Mouse (Mus musculus) kidney, postnatal 0 days (tissue): ENCODE measurements at regions not wholly inside any gene's neighbourhood (a gene's known extent, or its start where the extent isn't known, plus 50 kb on each side); places are given as distances from the start of the nearest gene placed in this dataset.
"Not testable (repeated sequence)": the region's sequence is repeated elsewhere in the genome, so short reads cannot be mapped to it uniquely, and the experiment has no call there.

Source experiments
- ATAC-seq: fragments of 200-750 bp; cut with Nextera tagmentation; replicated peaks from 2 replicates; pipeline ENCODE4 v1.8.0; 2017; ENCODE audit warnings: low read depth, moderate number of reproducible peaks, moderate TSS enrichment, moderate library complexity; ENCODE audit not compliant: low FRiP score
- DNase-seq: peaks from one replicate; pipeline ENCODE4 v3.0.0-alpha.2; 2016; ENCODE audit warnings: low spot score
- H3K27ac ChIP-seq: fragments of 300-500 bp; sonication (generic); 2 replicates; pipeline ENCODE4 v1.5.1; 2014; ENCODE audit warnings: mild to moderate bottlenecking
- H3K27me3 ChIP-seq: fragments of 300-500 bp; sonication (generic); 2 replicates; pipeline ENCODE4 v1.6.1; 2014; ENCODE audit warnings: low read length, mixed read lengths; ENCODE audit not compliant: insufficient read depth
- H3K36me3 ChIP-seq: fragments of 300-500 bp; sonication (generic); 2 replicates; pipeline ENCODE4 v1.6.1; 2014; ENCODE audit warnings: low read length, mixed read lengths; ENCODE audit not compliant: insufficient read depth
- H3K4me1 ChIP-seq: fragments of 300-500 bp; sonication (generic); replicated peaks from 2 replicates; pipeline ENCODE4 v1.6.1; 2014; ENCODE audit warnings: antibody characterized with exemption, low read length, mixed read lengths; ENCODE audit not compliant: insufficient read depth
- H3K4me2 ChIP-seq: fragments of 300-500 bp; sonication (generic); 2 replicates; pipeline ENCODE4 v1.6.1; 2014; ENCODE audit warnings: mild to moderate bottlenecking, low read length, moderate library complexity, mixed read lengths
- H3K4me3 ChIP-seq: fragments of 300-500 bp; sonication (generic); replicated peaks from 2 replicates; pipeline ENCODE4 v1.5.1; 2014; ENCODE audit warnings: low read depth, low read length
- H3K9ac ChIP-seq: fragments of 300-500 bp; sonication (generic); 2 replicates; pipeline ENCODE4 v1.6.1; 2014; ENCODE audit warnings: low read depth, low read length
- H3K9me3 ChIP-seq: fragments of 300-500 bp; sonication (generic); replicated peaks from 2 replicates; pipeline ENCODE4 v1.6.1; 2016; ENCODE audit warnings: low read length, inconsistent platforms, mixed read lengths
- CTCF ChIP-seq: IDR thresholded peaks from 2 replicates; pipeline ENCODE4 v1.5.1; 2016; ENCODE audit warnings: antibody characterized with exemption, low read depth, mild to moderate bottlenecking, moderate library complexity
- WGBS: fragments of 180-500 bp; shearing (Covaris S2); extraction: QIAGEN DNeasy Blood & Tissue Kit; methylation state at CpG from one replicate; pipeline ENCODE4 v1.1.7; 2014; 5-methylcytosine and 5-hydroxymethylcytosine counted together

DNA sequence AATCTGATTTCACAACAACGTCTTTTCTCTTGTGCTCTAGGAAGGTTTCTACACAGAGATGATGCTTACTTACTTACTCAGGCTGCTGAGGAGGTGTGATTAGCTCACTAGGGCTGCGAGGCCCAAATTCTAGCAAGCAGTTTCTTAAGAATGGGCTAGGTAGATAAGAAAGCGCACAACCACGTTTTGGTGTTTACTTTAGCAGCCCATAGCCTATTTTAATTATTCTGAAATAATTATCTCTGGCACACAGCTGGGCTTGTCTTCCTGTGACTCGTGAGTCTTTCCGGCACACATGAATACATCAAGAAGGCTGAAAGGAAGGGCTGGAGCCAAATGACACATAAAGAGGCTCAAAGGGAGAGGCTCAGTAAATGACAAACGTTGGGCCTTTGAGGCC lies 325.2 kb downstream of the Edem1 start:
- ATAC-seq (no peak), DNase-seq (peak; percentile 10)
- no peak overlapping the region for H3K4me2 ChIP-seq
- no peak for TF ChIP-seq CTCF
- WGBS, result 50% methylated on average over 7 of the region's 7 CpGs
- H3K9ac ChIP-seq, result no peak overlapping the region
- no peak overlapping the region for H3K27ac ChIP-seq
- no peaks in the 10 kb centered on the region for H3K36me3 ChIP-seq
- no peaks in the 10 kb centered on the region for H3K27me3 ChIP-seq
- H3K4me3 ChIP-seq, result no peak overlapping the region
- H3K9me3 ChIP-seq, result no peaks in the 10 kb centered on the region
- H3K4me1 ChIP-seq, result no peaks in the 10 kb centered on the region

DNA sequence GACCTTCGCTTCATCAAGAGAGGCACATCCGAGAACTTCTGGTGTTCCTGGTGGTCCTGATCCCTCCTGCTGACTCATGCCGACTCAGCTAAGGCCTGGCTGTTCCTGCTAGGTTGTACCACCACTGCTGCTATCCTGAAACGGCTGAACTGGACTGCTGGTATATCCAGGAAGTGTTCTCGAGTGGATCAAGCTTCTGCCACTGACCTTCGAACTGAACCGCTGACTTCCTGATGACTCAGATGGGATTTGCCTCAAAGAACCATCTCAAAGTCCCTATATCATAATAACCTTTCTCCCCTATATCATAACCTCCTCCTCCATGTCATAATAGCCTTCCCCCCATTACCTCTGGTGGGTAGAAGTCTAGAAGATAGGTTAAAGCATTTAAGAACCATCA lies 331.1 kb downstream of the Edem1 start:
- H3K4me2 ChIP-seq, result no peak overlapping the region
- no peak overlapping the region for H3K9ac ChIP-seq
- no peaks in the 10 kb centered on the region for H3K4me1 ChIP-seq
- H3K36me3 ChIP-seq, result no peaks in the 10 kb centered on the region
- no peak for TF ChIP-seq CTCF
- no peak overlapping the region for H3K4me3 ChIP-seq
- ATAC-seq (no peak), DNase-seq (no peak)
- 81% methylated on average over 7 of the region's 7 CpGs for WGBS
- H3K9me3 ChIP-seq, result no peaks in the 10 kb centered on the region
- H3K27me3 ChIP-seq, result no peaks in the 10 kb centered on the region
- H3K27ac ChIP-seq, result no peak overlapping the region

DNA sequence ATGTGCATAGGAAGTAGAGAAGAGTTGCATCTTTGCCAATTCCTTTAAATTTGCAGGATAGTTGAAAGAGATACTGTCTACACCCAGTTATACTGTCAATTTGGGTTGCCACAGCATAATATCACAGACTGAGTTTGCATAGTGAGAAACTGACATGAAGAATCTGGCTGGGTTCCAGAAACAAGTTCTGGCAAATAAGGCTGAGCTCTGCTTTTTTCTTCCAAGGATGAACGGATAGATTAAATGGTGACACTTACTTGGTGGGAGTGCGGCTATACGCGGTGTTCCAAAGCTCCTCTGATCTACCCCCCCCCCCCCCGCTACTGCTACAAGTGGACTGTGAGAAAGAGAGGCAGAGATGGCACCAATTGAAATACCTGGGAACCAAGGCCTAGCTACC lies 339.0 kb downstream of the Edem1 start:
- Histone ChIP-seq H3K4me2 (no peak overlapping the region), H3K9ac (no peak overlapping the region), H3K4me1 (no peaks in the 10 kb centered on the region), H3K27ac (no peak overlapping the region), H3K4me3 (no peak overlapping the region), H3K27me3 (no peaks in the 10 kb centered on the region), H3K36me3 (no peaks in the 10 kb centered on the region), H3K9me3 (no peaks in the 10 kb centered on the region)
- WGBS, result 75% methylated on average over 5 of the region's 5 CpGs
- no peak for TF ChIP-seq CTCF
- ATAC-seq, result no peak
- no peak for DNase-seq

DNA sequence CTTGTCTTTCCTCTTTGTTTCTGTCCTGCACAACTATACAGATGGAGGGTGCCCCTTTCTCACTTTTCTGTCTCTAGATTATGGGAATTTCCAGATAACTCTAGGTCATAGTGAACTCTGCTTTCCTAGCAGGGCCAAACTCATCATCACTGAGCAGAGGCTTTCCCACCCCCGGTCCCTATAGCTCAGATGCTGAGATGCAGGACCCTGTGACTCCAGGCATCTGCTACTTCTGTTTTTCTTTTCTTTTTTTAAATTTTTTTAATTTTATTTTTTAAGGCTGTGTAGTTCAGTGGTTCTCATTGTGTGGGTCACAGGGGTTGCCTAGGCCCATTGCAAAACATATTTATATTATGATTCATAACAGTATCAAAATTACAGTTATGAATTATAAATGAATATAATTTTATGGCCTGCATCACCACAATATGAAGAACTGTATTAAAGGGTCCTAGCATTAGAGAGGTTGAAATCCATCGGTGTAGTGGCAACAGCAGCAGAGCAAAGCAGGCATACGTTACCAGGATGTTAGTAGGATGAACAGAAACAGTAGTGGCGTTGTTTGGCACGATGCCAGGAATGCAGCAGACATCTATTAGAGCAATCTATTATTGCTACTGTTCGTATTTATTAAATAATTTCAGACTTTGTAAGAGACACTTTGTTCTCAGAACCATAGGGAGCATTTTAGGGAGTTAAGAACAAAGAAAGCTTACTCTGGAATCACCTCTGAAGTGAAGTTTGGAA lies 343.8 kb downstream of the Edem1 start:
- Histone ChIP-seq H3K36me3 (no peaks in the 10 kb centered on the region), H3K27me3 (no peaks in the 10 kb centered on the region), H3K4me2 (no peak overlapping the region), H3K27ac (no peak overlapping the region), H3K9ac (no peak overlapping the region), H3K4me3 (no peak overlapping the region), H3K9me3 (no peaks in the 10 kb centered on the region), H3K4me1 (no peaks in the 10 kb centered on the region)
- TF ChIP-seq CTCF, result no peak
- DNase-seq (peak; percentile 18), ATAC-seq (no peak)
- WGBS, result 63% methylated on average over 6 of the region's 6 CpGs

DNA sequence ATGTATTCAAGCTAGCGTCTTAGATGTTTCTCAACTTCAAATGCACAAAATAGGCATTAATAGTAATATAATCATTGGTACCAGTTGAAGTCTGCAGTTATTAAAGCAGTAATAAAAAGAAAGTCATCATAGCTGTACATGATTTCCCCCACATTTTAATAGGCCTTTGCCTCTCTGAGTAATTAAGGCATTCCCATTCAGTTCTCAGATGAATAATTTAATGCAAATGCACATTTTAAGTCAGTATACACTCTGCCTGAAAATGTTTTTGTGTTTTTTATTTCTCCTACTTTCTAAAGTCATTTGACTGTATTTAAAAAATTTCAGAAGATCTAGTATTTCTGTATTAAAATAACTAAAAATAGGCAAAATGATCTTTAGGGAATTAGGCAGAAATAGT lies 344.6 kb downstream of the Edem1 start:
- Histone ChIP-seq H3K27me3 (no peaks in the 10 kb centered on the region), H3K36me3 (no peaks in the 10 kb centered on the region), H3K4me3 (no peak overlapping the region), H3K9ac (no peak overlapping the region), H3K9me3 (no peaks in the 10 kb centered on the region), H3K4me1 (no peaks in the 10 kb centered on the region), H3K27ac (no peak overlapping the region), H3K4me2 (no peak overlapping the region)
- TF ChIP-seq CTCF, result no peak
- WGBS, result 82% methylated on average over 1 of the region's 1 CpGs
- ATAC-seq (no peak), DNase-seq (no peak)

DNA sequence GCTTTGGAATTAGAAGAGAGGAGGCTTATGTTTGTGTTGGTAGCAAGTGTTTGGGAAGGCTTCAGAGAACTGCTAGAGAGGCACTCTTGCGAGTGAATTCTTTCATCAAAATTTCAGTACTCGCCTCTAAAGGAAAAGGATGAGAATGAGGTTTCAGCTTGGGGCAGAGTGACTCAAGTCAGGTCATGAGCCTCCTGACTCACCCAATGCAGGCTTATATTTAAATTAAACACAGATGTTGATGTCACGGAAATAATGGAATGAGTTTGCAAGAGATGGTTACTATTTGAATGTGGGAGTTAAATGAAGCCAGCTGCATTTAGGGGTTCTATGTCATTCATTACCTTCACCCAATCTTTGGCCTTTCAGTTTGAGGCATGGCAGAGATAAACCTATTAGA lies 348.4 kb downstream of the Edem1 start:
- Histone ChIP-seq H3K9ac (no peak overlapping the region), H3K36me3 (no peaks in the 10 kb centered on the region), H3K27ac (no peak overlapping the region), H3K4me1 (no peaks in the 10 kb centered on the region), H3K27me3 (no peaks in the 10 kb centered on the region), H3K9me3 (no peaks in the 10 kb centered on the region), H3K4me2 (no peak overlapping the region), H3K4me3 (no peak overlapping the region)
- ATAC-seq (no peak), DNase-seq (no peak)
- no peak for TF ChIP-seq CTCF
- 67% methylated on average over 3 of the region's 3 CpGs for WGBS

DNA sequence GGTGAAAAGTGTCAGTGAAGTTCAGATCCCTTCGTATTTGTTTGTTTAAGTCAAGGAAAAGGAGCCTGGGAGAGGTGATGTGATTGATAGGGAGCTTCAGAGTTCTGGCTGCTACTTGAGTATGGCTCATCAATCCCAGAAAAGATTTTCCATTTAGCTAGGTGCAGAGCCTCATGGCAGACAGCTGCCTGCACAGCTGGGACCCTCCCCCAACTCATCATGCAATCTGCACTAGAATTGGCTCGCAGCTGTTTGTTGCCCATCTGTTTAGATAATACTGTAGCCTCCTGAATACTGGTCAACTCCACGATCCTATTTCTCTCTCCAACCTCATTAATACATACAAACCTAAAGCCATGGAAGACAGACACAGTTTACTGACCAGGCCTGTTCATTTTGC lies 354.4 kb downstream of the Edem1 start:
- DNase-seq (no peak), ATAC-seq (no peak)
- 21% methylated on average over 3 of the region's 3 CpGs for WGBS
- Histone ChIP-seq H3K9me3 (no peaks in the 10 kb centered on the region), H3K36me3 (no peaks in the 10 kb centered on the region), H3K27ac (no peak overlapping the region), H3K27me3 (no peaks in the 10 kb centered on the region), H3K9ac (no peak overlapping the region), H3K4me2 (no peak overlapping the region), H3K4me1 (no peaks in the 10 kb centered on the region), H3K4me3 (no peak overlapping the region)
- TF ChIP-seq CTCF, result no peak

DNA sequence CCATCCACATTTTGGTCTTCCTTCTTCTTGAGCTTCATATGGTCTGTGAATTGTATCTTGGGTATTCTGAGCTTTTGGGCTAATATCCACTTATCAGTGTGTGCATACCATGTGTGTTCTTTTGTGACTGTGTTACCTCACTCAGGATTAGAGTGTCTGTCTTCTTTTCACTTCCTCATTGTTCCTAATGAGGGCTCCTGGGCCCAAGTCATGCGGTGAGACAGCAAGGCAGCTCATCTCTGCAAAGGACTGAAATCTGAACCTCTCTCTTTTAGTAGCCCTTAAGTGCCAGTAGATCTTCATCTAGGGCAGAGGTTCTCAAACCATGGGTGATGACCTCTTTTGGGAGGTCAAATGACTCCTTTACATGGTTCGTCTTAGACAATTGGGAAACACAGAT lies 364.6 kb downstream of the Edem1 start:
- not testable (repeated sequence) for H3K9ac ChIP-seq, H3K4me3 ChIP-seq, H3K36me3 ChIP-seq, ATAC-seq, H3K4me1 ChIP-seq, H3K27ac ChIP-seq, DNase-seq, H3K27me3 ChIP-seq, H3K9me3 ChIP-seq, H3K4me2 ChIP-seq
- 69% methylated on average over 2 of the region's 2 CpGs for WGBS
